Mouse (Mus musculus): ENCODE results near the gene 0610010K14Rik. TPM values are rescaled to one million over a fixed set of nuclear protein-coding genes. Genes with fewer than 3 reads are reported as not detected.

0610010K14Rik gene
- polyA plus RNA-seq, 1 experiment from 2014 or later: 183 TPM

- peak overlapping the region; percentile 50 for H3K4me3 ChIP-seq (ENCODE audit: low read depth, low read length)
- peak overlapping the region; percentile 86 for H3K9ac ChIP-seq (ENCODE audit: low read length)
- no peaks in the 10 kb centered on the region for H3K36me3 ChIP-seq (ENCODE audit: control insufficient read depth, insufficient read depth, low read length)
- H3K27me3 ChIP-seq (ENCODE audit: control insufficient read depth, insufficient read depth, low read length): peaks cover 24% of the 10 kb centered on the region
- 8% methylated on average over 14 of the region's 14 CpGs for WGBS
- peaks cover 19% of the 10 kb centered on the region for H3K4me1 ChIP-seq (ENCODE audit: control insufficient read depth, insufficient read depth, low read length)
- peak overlapping the region; percentile 92 for H3K4me2 ChIP-seq (ENCODE audit: low read depth)
- no peaks in the 10 kb centered on the region for H3K9me3 ChIP-seq (ENCODE audit: control insufficient read depth, low read length)
- ATAC-seq (ENCODE audit: insufficient read depth, low FRiP score, low TSS enrichment) (no peak), DNase-seq (ENCODE audit: low spot score) (no peak)
- peak overlapping the region; percentile 35 for H3K27ac ChIP-seq (ENCODE audit: low read depth, low read length)
Measured at GRCm38 (mm10) chr11:70221603-70222500, 15.9 kb downstream of the 0610010K14Rik start.

GRCm38 (mm10) chr11:70220731-70221602, 16.7 kb downstream of the 0610010K14Rik start, which contains the start of gene Slc16a13:
TSS of gene Slc16a13 (minus strand) at chr11:70221064.
- DNase-seq (ENCODE audit: low spot score) (peak; percentile 95), ATAC-seq (ENCODE audit: insufficient read depth, low FRiP score, low TSS enrichment) (peak; percentile 93)
- Histone ChIP-seq H3K9me3 (ENCODE audit: control insufficient read depth, low read length) (no peaks in the 10 kb centered on the region), H3K4me1 (ENCODE audit: control insufficient read depth, insufficient read depth, low read length) (peaks cover 17% of the 10 kb centered on the region), H3K36me3 (ENCODE audit: control insufficient read depth, insufficient read depth, low read length) (no peaks in the 10 kb centered on the region), H3K27me3 (ENCODE audit: control insufficient read depth, insufficient read depth, low read length) (peaks cover 21% of the 10 kb centered on the region), H3K4me2 (ENCODE audit: low read depth) (peak within 1 kb of the TSS; percentile 92), H3K9ac (ENCODE audit: low read length) (peak within 1 kb of the TSS; percentile 86), H3K4me3 (ENCODE audit: low read depth, low read length) (peak within 1 kb of the TSS; percentile 50), H3K27ac (ENCODE audit: low read depth, low read length) (peak within 1 kb of the TSS; percentile 72)
- WGBS: under 1% methylated on average over 28 of the region's 28 CpGs

- peak overlapping the region; percentile 72 for H3K27ac ChIP-seq (ENCODE audit: low read depth, low read length)
- no peaks in the 10 kb centered on the region for H3K9me3 ChIP-seq (ENCODE audit: control insufficient read depth, low read length)
- DNase-seq (ENCODE audit: low spot score): no peak
- H3K36me3 ChIP-seq (ENCODE audit: control insufficient read depth, insufficient read depth, low read length): no peaks in the 10 kb centered on the region
- H3K4me3 ChIP-seq (ENCODE audit: low read depth, low read length): peak overlapping the region; percentile 50
- H3K27me3 ChIP-seq (ENCODE audit: control insufficient read depth, insufficient read depth, low read length): peaks cover 21% of the 10 kb centered on the region
- H3K9ac ChIP-seq (ENCODE audit: low read length): peak overlapping the region; percentile 86
- peaks cover 17% of the 10 kb centered on the region for H3K4me1 ChIP-seq (ENCODE audit: control insufficient read depth, insufficient read depth, low read length)
- peak overlapping the region; percentile 92 for H3K4me2 ChIP-seq (ENCODE audit: low read depth)
- no peak; the same call in 1 of the 2 replicates for ATAC-seq (ENCODE audit: insufficient read depth, low FRiP score, low TSS enrichment)
- under 1% methylated on average over 24 of the region's 24 CpGs for WGBS
Measured at GRCm38 (mm10) chr11:70220323-70220722, 17.4 kb downstream of the 0610010K14Rik start.

GRCm38 (mm10) chr11:70219873-70220272, 17.8 kb downstream of the 0610010K14Rik start:
- H3K36me3 ChIP-seq (ENCODE audit: control insufficient read depth, insufficient read depth, low read length): no peaks in the 10 kb centered on the region
- peak overlapping the region; percentile 50 for H3K4me3 ChIP-seq (ENCODE audit: low read depth, low read length)
- ATAC-seq (ENCODE audit: insufficient read depth, low FRiP score, low TSS enrichment): no peak
- peak overlapping the region; percentile 92 for H3K4me2 ChIP-seq (ENCODE audit: low read depth)
- 56% methylated on average over 7 of the region's 7 CpGs for WGBS
- DNase-seq (ENCODE audit: low spot score): no peak
- H3K27me3 ChIP-seq (ENCODE audit: control insufficient read depth, insufficient read depth, low read length): peaks cover 22% of the 10 kb centered on the region
- no peak overlapping the region for H3K27ac ChIP-seq (ENCODE audit: low read depth, low read length)
- peak overlapping the region; percentile 86 for H3K9ac ChIP-seq (ENCODE audit: low read length)
- H3K9me3 ChIP-seq (ENCODE audit: control insufficient read depth, low read length): no peaks in the 10 kb centered on the region
- H3K4me1 ChIP-seq (ENCODE audit: control insufficient read depth, insufficient read depth, low read length): peaks cover 21% of the 10 kb centered on the region

DNA sequence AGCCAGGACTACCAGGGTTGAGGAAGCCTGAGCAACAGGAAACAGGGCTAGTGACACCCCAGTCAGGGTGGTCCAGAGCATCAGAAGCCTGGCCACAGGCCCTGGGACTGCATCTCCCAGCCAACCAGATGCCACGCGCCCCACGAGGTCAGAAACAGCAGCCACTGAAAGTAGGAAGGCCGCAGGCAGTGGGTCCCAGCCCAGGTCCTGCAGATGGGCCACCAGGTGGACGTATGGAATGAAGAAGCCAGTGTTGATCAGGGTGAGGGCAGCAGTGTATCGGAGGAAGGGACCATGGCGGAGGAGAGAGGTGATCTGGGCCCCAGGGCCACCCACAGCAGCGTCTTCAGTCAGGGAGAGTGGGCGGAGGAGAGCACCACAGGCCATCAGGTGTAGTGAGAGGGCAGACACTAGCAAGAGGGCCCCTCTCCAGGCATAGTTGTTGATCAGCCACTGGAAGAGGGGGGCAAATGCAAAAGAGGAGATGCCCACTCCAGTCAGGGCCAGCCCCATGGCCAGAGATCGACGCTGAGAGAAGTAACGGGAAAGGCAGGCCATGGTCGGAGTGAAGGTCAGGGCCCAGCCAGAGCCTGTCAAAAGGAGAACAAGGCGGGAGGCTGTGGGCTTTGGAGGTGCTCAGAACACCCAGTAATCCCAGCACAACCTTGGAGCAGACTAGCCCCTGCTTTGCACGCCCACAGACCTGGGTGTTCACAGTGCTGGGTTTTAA, 18.8 kb downstream of the 0610010K14Rik start:
- Histone ChIP-seq H3K4me3 (ENCODE audit: low read depth, low read length) (0 out of 2 replicates have a peak overlapping the region, but pooled peaks have one; percentile 10), H3K9ac (ENCODE audit: low read length) (no peak overlapping the region), H3K27ac (ENCODE audit: low read depth, low read length) (no peak overlapping the region), H3K36me3 (ENCODE audit: control insufficient read depth, insufficient read depth, low read length) (no peaks in the 10 kb centered on the region), H3K9me3 (ENCODE audit: control insufficient read depth, low read length) (no peaks in the 10 kb centered on the region), H3K4me2 (ENCODE audit: low read depth) (peak overlapping the region; percentile 92), H3K27me3 (ENCODE audit: control insufficient read depth, insufficient read depth, low read length) (peaks cover 30% of the 10 kb centered on the region), H3K4me1 (ENCODE audit: control insufficient read depth, insufficient read depth, low read length) (peaks cover 30% of the 10 kb centered on the region)
- 87% methylated on average over 15 of the region's 15 CpGs for WGBS
- DNase-seq (ENCODE audit: low spot score): no peak
- no peak for ATAC-seq (ENCODE audit: insufficient read depth, low FRiP score, low TSS enrichment)

- Histone ChIP-seq H3K27me3 (ENCODE audit: control insufficient read depth, insufficient read depth, low read length) (peaks cover 39% of the 10 kb centered on the region), H3K4me2 (ENCODE audit: low read depth) (no peak overlapping the region), H3K9ac (ENCODE audit: low read length) (no peak overlapping the region), H3K4me3 (ENCODE audit: low read depth, low read length) (no peak overlapping the region), H3K36me3 (ENCODE audit: control insufficient read depth, insufficient read depth, low read length) (no peaks in the 10 kb centered on the region), H3K27ac (ENCODE audit: low read depth, low read length) (no peak overlapping the region), H3K9me3 (ENCODE audit: control insufficient read depth, low read length) (no peaks in the 10 kb centered on the region), H3K4me1 (ENCODE audit: control insufficient read depth, insufficient read depth, low read length) (peaks cover 33% of the 10 kb centered on the region)
- DNase-seq (ENCODE audit: low spot score) (no peak), ATAC-seq (ENCODE audit: insufficient read depth, low FRiP score, low TSS enrichment) (no peak)
- WGBS: 89% methylated on average over 4 of the region's 4 CpGs
Measured at GRCm38 (mm10) chr11:70218039-70218438, 19.7 kb downstream of the 0610010K14Rik start.

GRCm38 (mm10) chr11:70216103-70216502, 21.6 kb downstream of the 0610010K14Rik start:
- 49% methylated on average over 3 of the region's 3 CpGs for WGBS
- Histone ChIP-seq H3K36me3 (ENCODE audit: control insufficient read depth, insufficient read depth, low read length) (no peaks in the 10 kb centered on the region), H3K4me3 (ENCODE audit: low read depth, low read length) (no peak overlapping the region), H3K27ac (ENCODE audit: low read depth, low read length) (no peak overlapping the region), H3K27me3 (ENCODE audit: control insufficient read depth, insufficient read depth, low read length) (peaks cover 48% of the 10 kb centered on the region), H3K9ac (ENCODE audit: low read length) (no peak overlapping the region), H3K4me1 (ENCODE audit: control insufficient read depth, insufficient read depth, low read length) (peaks cover 28% of the 10 kb centered on the region), H3K4me2 (ENCODE audit: low read depth) (no peak overlapping the region), H3K9me3 (ENCODE audit: control insufficient read depth, low read length) (no peaks in the 10 kb centered on the region)
- ATAC-seq (ENCODE audit: insufficient read depth, low FRiP score, low TSS enrichment) (no peak), DNase-seq (ENCODE audit: low spot score) (no peak)

- DNase-seq (ENCODE audit: low spot score): no peak
- Histone ChIP-seq H3K4me2 (ENCODE audit: low read depth) (no peak overlapping the region), H3K27me3 (ENCODE audit: control insufficient read depth, insufficient read depth, low read length) (peaks cover 48% of the 10 kb centered on the region)
Measured at GRCm38 (mm10) chr11:70215301-70215700, 22.4 kb downstream of the 0610010K14Rik start.

More at GRCm38 (mm10) chr11:70215301-70215700, 22.4 kb downstream of the 0610010K14Rik start:
- Histone ChIP-seq H3K4me1 (ENCODE audit: control insufficient read depth, insufficient read depth, low read length) (peaks cover 28% of the 10 kb centered on the region), H3K36me3 (ENCODE audit: control insufficient read depth, insufficient read depth, low read length) (no peaks in the 10 kb centered on the region), H3K9me3 (ENCODE audit: control insufficient read depth, low read length) (no peaks in the 10 kb centered on the region), H3K27ac (ENCODE audit: low read depth, low read length) (no peak overlapping the region), H3K9ac (ENCODE audit: low read length) (no peak overlapping the region), H3K4me3 (ENCODE audit: low read depth, low read length) (0 out of 2 replicates have a peak overlapping the region, but pooled peaks have one; percentile 6)
- no peak for ATAC-seq (ENCODE audit: insufficient read depth, low FRiP score, low TSS enrichment)
- 6% methylated on average over 22 of the region's 22 CpGs for WGBS
